Mouse (Mus musculus) adrenal gland, postnatal 25 days (tissue): ENCODE results near the gene Ntng1. TPM values are rescaled to one million over a fixed set of nuclear protein-coding genes. Genes with fewer than 3 reads are reported as not detected.
"Not testable (repeated sequence)": the region's sequence is repeated elsewhere in the genome, so short reads cannot be mapped to it uniquely, and the experiment has no call there.

Experiments
- DNase-seq: peaks from one replicate; pipeline ENCODE4 v3.0.0; 2021; ENCODE audit warnings: mixed read lengths
- total RNA-seq: library from RNA; stranded (reverse); gene quantifications from 2 replicates; pipeline ENCODE4 v1.2.3, GENCODE M21; 2021

Gene Ntng1
- total RNA-seq, 1 experiment from 2014 or later = 1.7 TPM

DNA sequence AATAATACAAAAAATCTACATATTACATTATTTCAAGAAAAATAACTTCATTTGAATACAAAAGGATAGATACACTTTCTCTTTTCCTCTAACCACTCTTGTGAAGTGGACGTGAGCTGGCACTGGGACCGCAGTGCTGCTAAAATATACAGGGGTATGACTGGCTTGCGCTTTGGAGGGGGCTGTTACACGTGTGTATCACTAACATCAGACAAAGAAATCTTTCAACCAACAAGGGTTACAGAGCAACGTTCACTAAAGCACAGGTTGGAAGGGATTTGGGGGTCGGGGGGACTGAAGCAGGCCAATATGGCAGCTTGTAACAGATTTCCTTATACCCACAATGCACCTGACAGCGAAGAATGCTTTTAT, 361.9 kb downstream of the Ntng1 start:
- DNase-seq = no peak

DNA sequence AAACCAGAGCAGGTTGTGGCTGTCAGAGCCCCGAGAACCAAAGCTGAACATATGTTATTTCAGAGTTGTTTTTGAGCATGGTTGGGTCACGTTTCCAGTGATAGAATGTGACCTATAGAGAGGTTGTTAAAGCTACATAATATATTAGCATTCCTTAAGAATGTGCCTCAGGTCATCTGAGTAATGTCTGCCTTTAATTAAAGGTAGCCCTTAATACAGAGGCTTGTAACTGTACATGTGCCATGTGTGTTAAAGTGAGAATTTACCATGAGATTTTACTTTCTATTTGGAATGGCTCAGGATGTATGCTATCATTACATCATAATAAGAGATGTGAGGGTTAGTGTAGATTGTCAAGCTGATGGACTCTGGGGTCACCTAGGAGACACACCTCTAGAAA, 368.6 kb downstream of the Ntng1 start:
- no peak for DNase-seq

DNA sequence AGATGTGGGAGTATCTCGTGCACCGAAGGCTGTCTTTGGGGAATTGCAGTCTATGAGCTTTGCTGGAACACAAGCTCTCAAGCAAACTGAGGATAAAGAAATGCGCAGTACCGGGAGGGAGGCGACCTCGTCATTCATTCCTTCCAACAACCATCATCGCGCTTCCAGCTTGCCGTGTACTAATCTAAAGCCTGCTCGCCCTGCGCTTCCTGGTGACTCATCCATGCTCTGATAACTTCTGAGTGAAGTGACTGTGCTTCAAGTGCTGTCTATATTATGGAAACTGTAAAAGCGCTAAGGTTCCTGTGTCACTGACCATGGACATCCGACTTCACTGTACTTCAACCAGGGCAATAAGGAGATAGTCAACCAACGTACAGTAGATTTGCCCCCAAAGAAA, 371.7 kb downstream of the Ntng1 start:
- no peak for DNase-seq

DNA sequence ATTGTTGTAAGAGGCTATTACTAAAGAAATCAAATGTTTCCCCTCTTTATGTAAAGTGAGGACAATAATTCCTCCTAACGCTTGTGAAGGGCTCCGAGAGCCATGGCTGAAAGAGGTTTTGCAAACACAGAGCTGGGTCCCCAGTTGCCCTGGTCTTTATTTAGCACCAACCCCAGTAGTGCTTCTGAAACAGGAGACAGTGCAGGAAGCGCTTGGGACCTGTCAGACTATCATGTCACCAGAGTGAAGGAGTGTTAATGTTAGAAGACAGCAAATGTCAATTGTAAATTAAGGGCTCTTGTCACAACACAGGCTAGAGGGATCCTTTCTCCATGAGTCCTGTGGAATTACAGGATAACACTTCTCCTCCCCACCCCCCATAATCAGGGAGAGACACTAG, 376.9 kb downstream of the Ntng1 start:
- no peak for DNase-seq

DNA sequence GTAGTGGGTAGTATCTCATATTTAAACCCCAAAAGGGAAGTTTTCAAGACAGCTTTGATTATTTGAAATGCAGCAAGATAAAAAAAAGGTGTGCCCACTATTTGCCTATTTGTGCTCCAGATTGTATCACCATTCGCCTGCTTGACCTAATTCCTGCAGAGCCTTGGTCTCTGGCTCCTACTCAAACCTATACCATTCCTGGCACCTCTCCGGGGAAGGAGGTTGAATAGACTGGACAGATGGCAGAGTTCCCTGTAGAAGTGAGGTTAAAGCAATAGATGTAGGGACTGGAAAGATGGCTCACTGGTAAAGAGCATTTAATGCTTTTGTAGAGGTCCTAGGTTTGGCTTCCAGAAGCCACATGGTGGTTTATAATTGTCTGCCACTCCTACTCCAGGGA, 378.2 kb downstream of the Ntng1 start:
- DNase-seq = no peak

DNA sequence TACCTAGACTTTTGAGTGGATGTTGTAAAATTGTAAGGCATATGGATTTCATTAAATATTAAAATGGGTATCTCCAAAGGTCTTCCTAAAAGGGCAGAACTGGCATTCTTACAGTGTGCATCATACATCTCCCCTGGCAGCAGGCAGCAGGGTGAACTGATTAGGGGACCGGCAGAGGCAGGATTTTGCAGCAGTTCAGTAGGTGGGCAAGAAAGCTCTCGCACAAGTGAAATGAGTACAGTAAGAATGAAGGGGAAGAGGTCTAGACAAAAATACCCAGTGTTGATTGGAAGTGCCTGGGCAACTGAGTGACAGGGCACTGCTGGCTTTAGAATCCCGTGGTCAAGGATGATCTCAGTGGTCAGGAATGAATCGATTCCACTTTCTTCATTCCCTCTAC, 378.7 kb downstream of the Ntng1 start:
- DNase-seq = no peak

DNA sequence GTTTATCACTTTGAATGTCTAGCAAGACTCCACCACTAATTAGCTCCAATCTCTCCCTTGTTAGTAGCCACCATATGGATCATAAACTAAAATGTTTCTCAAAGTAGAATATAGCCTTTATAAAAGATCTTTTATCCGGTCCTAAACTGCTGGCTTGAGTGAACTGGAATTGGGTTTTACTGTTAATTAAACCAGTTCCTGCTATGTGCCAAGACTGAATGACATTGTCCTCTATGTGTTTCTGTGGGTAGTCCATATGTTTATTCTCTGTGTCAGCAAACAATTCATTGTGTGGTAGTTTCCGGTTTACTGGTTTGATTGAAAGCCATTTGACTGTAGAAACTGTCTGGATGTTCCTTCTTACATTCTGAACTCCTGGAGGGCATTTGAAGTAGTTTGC, 387.4 kb downstream of the Ntng1 start:
- DNase-seq = no peak

DNA sequence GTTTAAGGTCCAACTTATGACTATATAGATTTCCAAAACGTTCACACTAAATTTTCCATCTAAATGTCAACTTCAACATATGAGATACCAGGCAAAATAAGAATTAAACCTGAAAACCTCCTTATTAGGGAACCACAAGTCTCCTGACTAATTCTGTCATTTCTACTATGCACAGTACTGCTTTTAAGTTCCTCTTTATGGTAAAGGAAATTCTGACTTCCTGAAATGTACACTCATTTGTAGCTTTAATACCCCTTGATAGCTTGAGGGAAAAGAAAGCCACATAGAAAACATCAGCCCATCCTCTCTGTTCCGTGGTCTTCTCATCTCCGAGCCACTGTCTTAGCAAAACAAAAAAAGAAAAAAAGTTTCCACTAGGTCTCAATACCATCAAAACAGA, 396.2 kb downstream of the Ntng1 start:
- DNase-seq = not testable (repeated sequence)

DNA sequence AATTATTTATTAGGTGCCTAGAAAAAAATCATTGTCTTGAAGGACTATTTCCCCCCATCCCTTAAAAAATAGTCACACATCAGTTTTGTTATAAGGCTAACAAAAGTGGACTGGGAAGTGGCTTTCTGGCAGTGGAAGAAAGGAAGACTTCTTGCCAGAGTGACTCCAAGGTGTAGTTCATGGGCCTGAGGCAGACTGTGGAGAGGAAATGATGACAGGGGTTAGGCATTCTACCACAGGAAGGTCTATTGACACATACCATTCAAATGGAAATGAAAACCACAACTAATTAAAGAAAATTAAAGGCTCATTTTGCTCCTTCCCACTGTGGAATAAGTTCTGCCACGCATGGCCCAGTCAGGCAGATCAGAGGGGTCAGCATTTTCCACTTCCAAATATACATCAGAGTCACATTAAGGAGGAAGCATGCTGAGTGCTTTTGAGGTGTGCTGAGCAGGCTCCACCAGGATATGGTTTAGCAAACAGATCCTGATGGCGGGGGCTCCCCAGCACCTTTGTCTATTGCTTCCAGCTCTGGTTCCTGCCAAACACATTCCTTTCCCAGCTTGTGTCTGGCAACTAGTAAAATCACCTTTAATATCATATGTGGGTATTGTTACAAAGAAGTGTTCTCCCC, 403.2 kb downstream of the Ntng1 start:
- no peak for DNase-seq

DNA sequence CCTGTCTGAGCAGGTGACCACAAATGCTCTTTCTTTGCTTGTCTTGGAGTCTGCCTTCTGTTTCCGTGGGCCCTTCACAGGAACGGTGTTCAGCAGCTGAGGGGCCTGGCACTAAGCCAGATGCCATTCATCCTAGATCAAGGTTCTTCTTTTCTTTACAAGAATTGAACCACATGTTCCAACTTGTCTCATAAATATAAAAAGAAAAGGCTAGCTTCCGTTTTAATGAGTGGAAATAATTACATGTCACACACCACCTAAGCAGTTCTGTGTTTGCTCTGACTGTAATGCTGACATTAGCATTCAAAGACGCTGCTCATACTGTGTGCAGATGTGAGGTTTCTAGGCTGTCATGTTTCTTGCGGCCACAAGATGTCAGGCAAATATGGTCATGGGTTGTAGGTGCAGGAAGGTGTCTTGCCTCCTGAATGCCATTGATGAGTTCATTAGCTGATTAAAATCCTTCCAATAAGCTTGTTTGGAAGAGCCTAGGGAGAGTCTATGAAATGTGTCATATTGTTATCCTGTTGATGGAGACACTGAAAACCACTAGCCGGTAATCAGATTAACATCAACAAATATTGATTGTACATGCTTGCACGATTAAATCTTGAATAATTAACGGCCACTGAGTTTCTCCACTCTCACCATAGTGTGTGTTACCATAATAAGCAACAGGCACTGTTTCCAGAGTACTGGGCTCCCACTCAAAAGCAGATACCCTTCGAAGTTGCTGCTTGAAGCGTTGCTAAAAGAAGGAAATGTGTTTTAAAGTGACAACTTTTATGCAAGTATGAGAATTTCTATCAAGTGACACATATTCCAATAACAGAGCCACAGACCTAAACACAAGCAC, 411.3 kb downstream of the Ntng1 start:
- no peak for DNase-seq

DNA sequence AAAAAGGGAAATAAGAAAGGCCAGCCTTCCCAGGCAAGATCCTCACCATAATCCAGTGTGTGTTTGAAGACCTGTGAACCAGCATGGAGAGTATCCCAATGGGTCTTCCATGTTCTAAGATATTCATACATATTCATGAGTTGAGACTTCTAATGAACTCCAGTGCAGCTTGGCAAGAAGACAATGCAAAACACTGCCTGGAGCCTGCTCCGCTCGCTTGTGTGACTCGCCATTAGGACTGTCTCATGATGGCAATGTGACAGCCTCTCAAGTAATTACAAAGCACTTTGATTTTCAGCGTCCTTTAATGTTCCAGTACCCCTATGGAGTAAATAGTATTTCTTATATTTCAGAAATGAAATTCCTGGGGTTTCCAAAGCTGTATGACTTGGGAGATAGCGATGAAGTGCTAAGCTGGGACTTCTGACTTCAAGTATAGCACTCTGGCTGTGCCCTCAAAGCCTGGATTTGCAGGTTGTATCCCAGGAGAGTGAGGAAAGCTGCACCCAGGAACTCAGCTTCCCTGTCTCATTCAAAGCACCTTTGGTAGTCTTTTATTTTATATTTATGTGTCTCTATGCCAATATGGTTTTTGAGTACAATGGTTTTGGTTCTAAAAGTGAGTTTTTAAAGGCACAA, 412.1 kb downstream of the Ntng1 start:
- no peak for DNase-seq

Other genes with a start within 250 kb of the Ntng1 start
- gene Prmt6, start 107.0 kb upstream of the Ntng1 start, total RNA-seq = 11.0 and 13.9 TPM in 2 replicates